Mouse (Mus musculus): ENCODE measurements at regions not wholly inside any gene's neighbourhood (a gene's known extent, or its start where the extent isn't known, plus 50 kb on each side); places are given as distances from the start of the nearest gene placed in this dataset.

DNA sequence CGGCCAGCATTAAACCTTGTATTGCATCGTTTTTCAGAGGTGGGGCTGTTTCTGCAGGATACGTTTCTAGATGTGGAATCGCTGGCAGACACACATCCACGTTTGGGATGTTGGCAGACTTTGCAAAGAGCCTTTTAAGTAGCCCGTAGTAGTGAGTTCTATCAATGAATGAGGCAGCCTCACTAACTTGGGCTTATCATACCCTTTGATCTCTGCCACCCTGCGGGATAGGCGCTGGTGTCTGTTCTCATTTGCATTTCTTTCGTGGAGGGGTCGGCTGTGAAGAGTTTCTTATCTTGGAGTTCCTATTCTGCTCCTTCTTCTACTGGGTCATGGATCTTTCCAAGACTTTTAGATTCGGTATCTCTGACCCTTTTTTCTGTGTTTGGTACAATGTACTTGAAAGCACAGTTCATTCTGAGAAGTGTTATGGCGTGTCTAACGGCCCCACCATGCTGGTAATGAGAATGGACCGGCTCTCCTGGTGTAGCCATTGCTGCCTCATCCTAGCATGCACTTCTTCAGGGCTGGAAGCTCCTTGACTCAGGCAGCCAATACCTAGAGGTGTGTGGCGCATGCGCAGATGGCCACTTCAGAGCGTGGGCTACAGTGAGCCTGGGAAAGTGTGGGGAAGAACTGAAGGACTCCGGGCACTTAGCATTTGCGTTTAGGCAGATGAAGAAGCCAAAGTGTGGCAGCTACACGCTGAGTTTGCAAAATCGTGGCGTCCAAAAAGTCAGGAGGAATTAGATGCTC, 158.1 kb upstream of the Mrps10 start:
- WGBS = 66% methylated on average over 22 of the region's 22 CpGs
- Histone ChIP-seq H3K36me3 (ENCODE audit: control insufficient read depth, insufficient read depth, low read length) (no peaks in the 10 kb centered on the region), H3K4me1 (ENCODE audit: control insufficient read depth, insufficient read depth, low read length) (no peaks in the 10 kb centered on the region), H3K4me3 (ENCODE audit: low read depth, low read length) (no peak overlapping the region), H3K27me3 (ENCODE audit: control insufficient read depth, insufficient read depth, low read length) (no peaks in the 10 kb centered on the region), H3K27ac (replicated peaks; ENCODE audit: low read depth, low read length) (no peak overlapping the region), H3K9me3 (ENCODE audit: control insufficient read depth, low read length) (no peaks in the 10 kb centered on the region), H3K9ac (ENCODE audit: low read length) (no peak overlapping the region), H3K4me2 (ENCODE audit: low read depth, severe bottlenecking) (no peak overlapping the region)
- ATAC-seq (ENCODE audit: insufficient number of reproducible peaks, low FRiP score, low TSS enrichment, low read depth) = no peak
- DNase-seq (ENCODE audit: low spot score) = no peak

DNA sequence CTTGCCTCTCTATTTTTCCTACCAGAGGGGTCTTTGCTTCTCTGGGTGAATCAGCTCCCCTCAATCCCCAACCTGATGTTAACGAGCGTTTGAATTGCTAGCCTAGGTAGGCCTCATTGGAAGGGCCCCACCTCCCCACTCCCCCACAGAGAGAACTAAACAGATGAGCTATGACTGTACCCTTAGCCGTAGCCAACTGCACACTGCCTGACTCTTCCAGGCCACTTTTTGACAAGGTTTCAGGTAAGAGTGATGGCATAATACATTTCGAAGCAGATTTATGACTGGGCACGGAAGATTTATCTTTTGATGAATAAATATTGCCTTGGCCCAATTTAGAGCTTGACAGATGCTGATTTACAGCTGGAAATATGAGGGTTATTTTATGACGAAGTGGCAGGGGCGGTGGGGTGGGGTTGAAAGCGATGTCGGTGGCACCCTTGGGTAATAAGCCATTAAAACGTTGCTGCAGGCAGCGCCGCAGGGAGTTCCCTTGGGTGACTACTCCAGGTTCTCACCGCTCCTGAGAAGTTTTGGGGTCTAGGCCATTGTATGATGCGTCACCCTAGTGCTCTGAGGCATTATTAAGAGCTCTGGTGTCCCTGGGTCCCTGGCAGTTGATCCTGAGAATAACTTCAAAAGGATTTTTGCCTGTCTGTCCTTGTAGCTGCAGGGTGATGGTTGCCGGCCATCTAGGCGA, 159.7 kb upstream of the Mrps10 start:
- no peak overlapping the region for H3K4me3 ChIP-seq (ENCODE audit: low read depth, low read length)
- H3K27me3 ChIP-seq (ENCODE audit: control insufficient read depth, insufficient read depth, low read length) = no peaks in the 10 kb centered on the region
- H3K4me2 ChIP-seq (ENCODE audit: low read depth, severe bottlenecking) = no peak overlapping the region
- H3K4me1 ChIP-seq (ENCODE audit: control insufficient read depth, insufficient read depth, low read length) = no peaks in the 10 kb centered on the region
- ATAC-seq (ENCODE audit: insufficient number of reproducible peaks, low FRiP score, low TSS enrichment, low read depth) (no peak), DNase-seq (ENCODE audit: low spot score) (no peak)
- no peaks in the 10 kb centered on the region for H3K36me3 ChIP-seq (ENCODE audit: control insufficient read depth, insufficient read depth, low read length)
- H3K9me3 ChIP-seq (ENCODE audit: control insufficient read depth, low read length) = no peaks in the 10 kb centered on the region
- H3K9ac ChIP-seq (ENCODE audit: low read length) = no peak overlapping the region
- H3K27ac ChIP-seq (replicated peaks; ENCODE audit: low read depth, low read length) = no peak overlapping the region
- WGBS = 85% methylated on average over 16 of the region's 16 CpGs

DNA sequence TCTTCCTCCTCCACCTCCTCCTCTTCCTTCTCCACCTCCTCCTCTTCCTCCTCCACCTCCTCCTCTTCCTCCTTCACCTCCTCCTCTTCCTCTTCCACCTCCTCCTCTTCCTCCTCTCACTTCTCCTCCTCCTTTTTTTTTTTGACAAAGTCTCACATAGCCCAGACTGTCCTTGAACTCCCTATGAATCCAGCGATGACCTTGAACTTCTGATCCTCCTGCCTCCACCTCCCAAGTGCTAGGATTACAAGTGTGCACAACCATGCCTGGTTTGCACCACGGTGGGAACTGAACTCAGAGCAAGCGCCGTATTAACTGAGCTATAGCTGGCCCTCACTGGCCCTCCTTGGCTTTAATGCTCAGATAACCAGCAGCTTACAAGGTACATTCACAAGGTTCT, 161.2 kb upstream of the Mrps10 start:
- no peaks in the 10 kb centered on the region for H3K36me3 ChIP-seq (ENCODE audit: control insufficient read depth, insufficient read depth, low read length)
- H3K9me3 ChIP-seq (ENCODE audit: control insufficient read depth, low read length) = no peaks in the 10 kb centered on the region
- no peak overlapping the region for H3K27ac ChIP-seq (replicated peaks; ENCODE audit: low read depth, low read length)
- WGBS = 95% methylated on average over 4 of the region's 4 CpGs
- no peak overlapping the region for H3K4me3 ChIP-seq (ENCODE audit: low read depth, low read length)
- H3K9ac ChIP-seq (ENCODE audit: low read length) = no peak overlapping the region
- H3K4me2 ChIP-seq (ENCODE audit: low read depth, severe bottlenecking) = no peak overlapping the region
- H3K4me1 ChIP-seq (ENCODE audit: control insufficient read depth, insufficient read depth, low read length) = 0 out of 2 replicates have a peak, but pooled peaks cover 3% of the 10 kb centered on the region
- DNase-seq (ENCODE audit: low spot score) (no peak), ATAC-seq (ENCODE audit: insufficient number of reproducible peaks, low FRiP score, low TSS enrichment, low read depth) (no peak)
- no peaks in the 10 kb centered on the region for H3K27me3 ChIP-seq (ENCODE audit: control insufficient read depth, insufficient read depth, low read length)

DNA sequence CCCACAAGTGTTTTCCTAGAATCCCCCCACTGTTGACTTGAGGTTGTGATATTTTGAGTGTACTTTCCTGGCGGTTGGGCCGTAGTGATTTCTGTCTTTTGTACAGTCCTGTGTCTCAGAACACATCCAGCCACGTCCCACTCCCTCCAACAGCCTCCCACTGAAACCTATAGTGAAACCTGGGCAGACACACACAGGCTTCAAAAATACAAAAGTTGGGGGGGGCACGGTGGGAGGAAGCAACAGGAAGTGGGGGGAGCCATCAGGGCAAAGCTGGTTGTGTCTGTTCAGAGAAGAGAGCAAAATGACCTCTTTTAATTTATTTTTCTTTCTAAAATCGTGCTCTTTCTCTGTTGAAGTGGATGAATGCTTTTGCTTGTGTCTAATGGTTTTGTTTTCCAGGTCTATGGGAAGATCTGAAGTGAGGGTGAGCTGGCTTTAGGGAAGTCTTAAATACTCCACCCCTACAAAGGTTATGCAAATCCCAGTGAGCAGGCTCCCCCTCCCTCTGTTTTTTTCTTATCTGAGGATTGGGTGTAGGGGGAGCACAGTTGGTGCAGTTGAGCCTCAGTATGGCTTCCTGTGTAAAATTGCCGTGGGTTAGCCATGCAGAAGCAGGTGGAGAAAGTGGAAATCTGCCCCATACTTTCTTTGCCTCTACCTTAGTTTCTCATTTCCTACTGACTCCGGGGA, 164.1 kb upstream of the Mrps10 start:
- WGBS = 79% methylated on average over 7 of the region's 7 CpGs
- Histone ChIP-seq H3K9me3 (ENCODE audit: control insufficient read depth, low read length) (no peaks in the 10 kb centered on the region), H3K9ac (ENCODE audit: low read length) (no peak overlapping the region), H3K27me3 (ENCODE audit: control insufficient read depth, insufficient read depth, low read length) (no peaks in the 10 kb centered on the region), H3K36me3 (ENCODE audit: control insufficient read depth, insufficient read depth, low read length) (no peaks in the 10 kb centered on the region), H3K4me3 (ENCODE audit: low read depth, low read length) (no peak overlapping the region), H3K4me2 (ENCODE audit: low read depth, severe bottlenecking) (no peak overlapping the region), H3K27ac (replicated peaks; ENCODE audit: low read depth, low read length) (no peak overlapping the region), H3K4me1 (ENCODE audit: control insufficient read depth, insufficient read depth, low read length) (0 out of 2 replicates have a peak, but pooled peaks cover 3% of the 10 kb centered on the region)
- DNase-seq (ENCODE audit: low spot score) = no peak
- no peak for ATAC-seq (ENCODE audit: insufficient number of reproducible peaks, low FRiP score, low TSS enrichment, low read depth)

DNA sequence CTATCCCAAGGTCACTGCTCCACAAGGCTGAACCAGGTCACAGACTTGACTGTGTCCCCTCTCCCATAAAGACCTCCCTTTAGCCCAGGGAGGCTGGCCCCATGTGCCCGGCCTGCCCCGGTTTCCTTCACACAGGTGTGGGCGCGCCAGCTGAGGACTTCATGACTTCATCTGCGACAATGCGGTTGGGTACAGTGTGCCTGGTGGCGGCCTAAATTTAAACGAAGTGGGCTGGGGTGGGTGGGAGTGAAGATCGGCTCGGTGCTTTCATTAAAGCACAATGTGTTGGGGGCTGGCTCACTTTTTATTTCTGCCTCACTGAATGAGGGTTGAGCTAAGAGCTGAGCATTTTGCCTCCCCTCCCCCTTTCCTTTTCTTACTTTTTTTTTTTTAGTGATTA, 169.5 kb upstream of the Mrps10 start:
- Histone ChIP-seq H3K4me1 (ENCODE audit: control insufficient read depth, insufficient read depth, low read length) (peaks cover 13% of the 10 kb centered on the region), H3K4me2 (ENCODE audit: low read depth, severe bottlenecking) (no peak overlapping the region)
- ATAC-seq (ENCODE audit: insufficient number of reproducible peaks, low FRiP score, low TSS enrichment, low read depth) = no peak

DNA sequence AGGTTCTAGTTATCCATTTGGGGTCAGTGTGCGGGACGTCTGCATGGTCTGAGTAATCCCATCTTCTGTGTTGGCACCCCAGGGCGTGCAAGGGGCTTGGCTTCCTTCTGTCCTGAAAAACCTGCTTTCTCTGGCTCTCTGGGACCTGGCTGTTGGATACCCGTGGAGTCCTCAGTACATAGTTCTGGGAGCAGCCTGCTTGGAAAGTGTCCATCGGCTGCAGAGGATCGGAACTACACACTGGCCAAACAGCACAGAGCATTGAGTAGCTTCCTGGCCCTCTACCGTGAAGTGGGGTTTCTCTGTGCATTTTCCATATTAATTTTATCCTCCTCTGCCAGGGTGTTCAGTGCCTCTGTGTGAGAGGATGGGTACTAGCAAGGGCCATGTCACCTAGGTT, 170.7 kb upstream of the Mrps10 start:
- peaks cover 10% of the 10 kb centered on the region for H3K4me1 ChIP-seq (ENCODE audit: control insufficient read depth, insufficient read depth, low read length)
- no peak overlapping the region for H3K9ac ChIP-seq (ENCODE audit: low read length)
- no peaks in the 10 kb centered on the region for H3K9me3 ChIP-seq (ENCODE audit: control insufficient read depth, low read length)
- no peaks in the 10 kb centered on the region for H3K36me3 ChIP-seq (ENCODE audit: control insufficient read depth, insufficient read depth, low read length)
- no peak overlapping the region for H3K27ac ChIP-seq (replicated peaks; ENCODE audit: low read depth, low read length)
- no peak overlapping the region for H3K4me3 ChIP-seq (ENCODE audit: low read depth, low read length)
- DNase-seq (ENCODE audit: low spot score) = no peak
- ATAC-seq (ENCODE audit: insufficient number of reproducible peaks, low FRiP score, low TSS enrichment, low read depth) = no peak
- 52% methylated on average over 7 of the region's 7 CpGs for WGBS
- H3K4me2 ChIP-seq (ENCODE audit: low read depth, severe bottlenecking) = no peak overlapping the region
- H3K27me3 ChIP-seq (ENCODE audit: control insufficient read depth, insufficient read depth, low read length) = no peaks in the 10 kb centered on the region

More for the DNA sequence above, 169.5 kb upstream of the Mrps10 start:
- DNase-seq (ENCODE audit: low spot score) = no peak
- Histone ChIP-seq H3K4me3 (ENCODE audit: low read depth, low read length) (no peak overlapping the region), H3K27ac (replicated peaks; ENCODE audit: low read depth, low read length) (no peak overlapping the region), H3K9me3 (ENCODE audit: control insufficient read depth, low read length) (no peaks in the 10 kb centered on the region), H3K36me3 (ENCODE audit: control insufficient read depth, insufficient read depth, low read length) (no peaks in the 10 kb centered on the region), H3K9ac (ENCODE audit: low read length) (no peak overlapping the region), H3K27me3 (ENCODE audit: control insufficient read depth, insufficient read depth, low read length) (no peaks in the 10 kb centered on the region)
- WGBS = 82% methylated on average over 10 of the region's 10 CpGs

DNA sequence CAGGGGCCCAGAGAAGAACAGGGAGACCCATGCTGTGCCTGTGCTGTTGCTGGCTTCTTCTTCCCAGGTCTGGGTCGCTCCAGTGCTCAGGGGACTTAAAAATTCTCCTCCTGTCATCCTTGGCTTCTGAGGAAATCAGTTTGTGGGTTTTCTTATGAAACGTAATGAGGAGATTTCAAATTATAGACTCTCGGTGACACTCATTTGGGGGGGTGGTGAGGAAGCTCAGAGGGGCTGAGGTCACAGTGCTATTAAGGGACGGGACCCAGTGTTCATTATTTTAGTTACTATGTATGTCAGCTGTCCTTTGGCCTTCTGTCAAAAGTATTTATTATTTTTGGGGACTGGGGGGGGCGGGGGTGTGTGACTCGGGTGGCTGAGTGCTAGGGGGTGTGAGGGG, 171.7 kb upstream of the Mrps10 start:
- no peak overlapping the region for H3K4me2 ChIP-seq (ENCODE audit: low read depth, severe bottlenecking)
- H3K9me3 ChIP-seq (ENCODE audit: control insufficient read depth, low read length) = no peaks in the 10 kb centered on the region
- DNase-seq (ENCODE audit: low spot score) = no peak
- H3K36me3 ChIP-seq (ENCODE audit: control insufficient read depth, insufficient read depth, low read length) = no peaks in the 10 kb centered on the region
- H3K4me3 ChIP-seq (ENCODE audit: low read depth, low read length) = no peak overlapping the region
- 63% methylated on average over 6 of the region's 6 CpGs for WGBS
- no peak overlapping the region for H3K9ac ChIP-seq (ENCODE audit: low read length)
- H3K27me3 ChIP-seq (ENCODE audit: control insufficient read depth, insufficient read depth, low read length) = no peaks in the 10 kb centered on the region
- no peak overlapping the region for H3K27ac ChIP-seq (replicated peaks; ENCODE audit: low read depth, low read length)
- no peak for ATAC-seq (ENCODE audit: insufficient number of reproducible peaks, low FRiP score, low TSS enrichment, low read depth)
- peaks cover 10% of the 10 kb centered on the region for H3K4me1 ChIP-seq (ENCODE audit: control insufficient read depth, insufficient read depth, low read length)

DNA sequence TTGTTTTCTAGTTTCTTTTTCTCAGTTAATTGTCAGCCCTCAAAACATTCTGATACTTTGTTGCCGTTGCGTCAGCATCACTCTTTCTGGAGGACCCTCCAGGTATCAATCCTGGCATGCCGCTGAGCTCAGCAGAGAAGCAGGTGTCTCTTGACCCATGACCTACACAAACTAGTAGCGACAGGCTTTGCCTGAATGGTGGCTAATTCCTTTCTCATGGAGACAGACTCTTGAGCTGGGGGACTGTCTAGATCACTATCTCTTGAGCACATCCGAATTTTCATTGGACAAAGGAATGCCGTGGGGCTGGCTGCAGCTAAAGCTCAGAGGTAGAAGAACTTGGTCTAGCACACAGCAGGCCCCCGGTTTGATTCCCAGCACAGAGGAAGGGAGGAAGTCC, 172.7 kb upstream of the Mrps10 start:
- Histone ChIP-seq H3K36me3 (ENCODE audit: control insufficient read depth, insufficient read depth, low read length) (no peaks in the 10 kb centered on the region), H3K9me3 (ENCODE audit: control insufficient read depth, low read length) (no peaks in the 10 kb centered on the region), H3K4me2 (ENCODE audit: low read depth, severe bottlenecking) (no peak overlapping the region), H3K27me3 (ENCODE audit: control insufficient read depth, insufficient read depth, low read length) (no peaks in the 10 kb centered on the region), H3K4me1 (ENCODE audit: control insufficient read depth, insufficient read depth, low read length) (peaks cover 10% of the 10 kb centered on the region), H3K9ac (ENCODE audit: low read length) (no peak overlapping the region), H3K4me3 (ENCODE audit: low read depth, low read length) (no peak overlapping the region), H3K27ac (replicated peaks; ENCODE audit: low read depth, low read length) (no peak overlapping the region)
- WGBS = 70% methylated on average over 7 of the region's 7 CpGs
- no peak for DNase-seq (ENCODE audit: low spot score)
- no peak for ATAC-seq (ENCODE audit: insufficient number of reproducible peaks, low FRiP score, low TSS enrichment, low read depth)

Data from limb, embryonic 11.5 days (tissue).